Mouse (Mus musculus) urinary bladder, postnatal 4 days (tissue): ENCODE results near the gene Dnajc4.
"Not testable (repeated sequence)": the region's sequence is repeated elsewhere in the genome, so short reads cannot be mapped to it uniquely, and the experiment has no call there.

ENCODE experiments used
- DNase-seq, 2 experiments: peaks; one replicate each; pipeline ENCODE4 v3.0.0; 2021 to 2022; ENCODE audit warnings: low spot score in 2 of 2

Gene Dnajc4

DNA sequence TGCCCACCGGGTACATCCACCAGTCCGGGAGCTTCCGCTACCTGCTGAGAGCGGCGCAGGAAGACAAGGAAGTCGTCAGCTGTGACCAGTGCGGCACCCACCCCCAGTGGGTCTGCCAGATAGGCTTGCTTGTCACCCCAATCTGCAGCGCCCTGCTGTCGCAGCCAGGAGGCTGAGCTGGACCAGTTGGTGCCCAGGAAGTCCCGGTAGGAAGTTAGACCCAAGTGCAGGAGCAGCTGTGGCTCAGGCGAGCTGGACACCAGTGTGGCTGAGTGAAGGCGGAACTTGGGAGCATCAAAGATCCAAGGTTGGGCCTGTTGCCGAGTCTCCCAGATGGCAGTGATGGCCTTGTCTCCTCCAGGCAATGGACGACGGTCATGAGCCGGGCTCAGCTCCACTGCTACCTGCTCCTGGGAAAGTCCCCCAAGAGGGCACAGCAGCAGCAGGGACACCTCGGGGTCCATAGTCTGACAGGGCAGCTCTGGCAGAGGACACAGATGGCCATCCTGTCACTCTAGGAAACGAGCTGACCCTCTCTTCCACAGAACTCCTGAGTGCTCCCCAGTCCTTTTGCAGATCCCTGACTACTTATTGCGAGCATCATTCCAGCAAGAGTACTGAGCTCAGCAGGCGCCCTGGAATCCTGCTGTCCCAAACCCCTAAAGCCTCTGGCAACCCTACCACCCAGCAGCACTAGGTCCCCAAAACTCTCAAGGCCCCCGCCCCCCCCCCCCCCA lies 3.1 kb upstream of the Dnajc4 start:
- no peak for DNase-seq

DNA sequence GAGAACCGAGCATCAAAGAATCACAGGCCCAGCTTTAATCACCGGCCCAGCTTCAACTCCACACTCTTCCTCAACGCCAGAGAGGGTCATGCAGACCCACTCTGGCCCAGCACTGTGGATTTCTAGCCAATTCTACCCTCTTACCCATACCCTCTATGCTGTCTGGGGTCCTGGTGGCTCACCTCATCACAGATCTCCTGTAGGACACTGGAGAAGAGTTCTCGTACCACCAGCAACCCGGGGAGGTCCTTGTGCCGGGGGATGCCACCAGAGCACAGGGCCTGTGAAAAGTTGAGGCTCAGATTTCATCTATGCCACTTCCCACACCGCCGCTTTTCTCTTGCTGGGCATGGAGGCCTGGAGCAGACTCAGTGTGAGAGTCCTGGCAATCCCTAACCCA lies 2.1 kb upstream of the Dnajc4 start:
- DNase-seq, result no peak

GRCm38 (mm10) chr19:6994002-6994401 lies 1.6 kb upstream of the Dnajc4 start:
- no peak for DNase-seq

DNA sequence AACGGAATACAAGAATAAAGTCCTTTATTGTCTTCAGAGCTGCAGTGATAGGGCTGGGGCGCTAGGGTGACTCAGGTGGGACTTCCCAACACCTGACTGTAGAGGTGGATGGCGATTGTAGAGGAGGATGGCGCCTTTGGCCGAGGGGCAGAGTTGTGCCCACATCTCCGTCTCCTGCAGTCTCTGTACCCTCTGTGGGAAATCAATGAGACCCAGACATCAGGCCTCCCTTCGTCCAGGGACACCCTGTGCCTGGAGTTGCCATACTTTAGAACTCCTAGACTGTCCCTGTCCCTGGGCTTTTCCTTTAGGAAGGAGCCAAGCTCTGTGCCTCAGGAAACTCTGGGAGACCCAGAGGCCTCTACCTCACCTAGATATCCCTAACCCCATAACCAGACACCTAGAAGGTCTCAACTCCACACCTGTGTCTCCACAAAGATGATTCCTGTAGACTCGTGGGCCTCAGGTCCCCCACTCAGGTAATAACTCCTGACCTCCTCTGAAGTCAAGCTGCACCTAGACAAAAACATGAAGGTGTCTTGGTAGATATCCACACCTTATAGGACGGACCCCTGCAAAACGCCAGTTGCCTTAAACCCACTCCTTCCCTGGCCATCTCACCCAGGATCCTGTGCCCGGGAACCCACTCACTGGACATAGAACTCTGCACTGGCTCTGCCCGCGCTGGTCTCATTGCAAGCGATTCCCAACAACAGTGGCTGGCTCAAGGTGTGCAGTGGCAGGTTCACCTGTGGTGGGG lies 819 bp upstream of the Dnajc4 start:
- DNase-seq, result no peak

GRCm38 (mm10) chr19:6991166-6991565 lies 1.2 kb downstream of the Dnajc4 start:
- not testable (repeated sequence) for DNase-seq

DNA sequence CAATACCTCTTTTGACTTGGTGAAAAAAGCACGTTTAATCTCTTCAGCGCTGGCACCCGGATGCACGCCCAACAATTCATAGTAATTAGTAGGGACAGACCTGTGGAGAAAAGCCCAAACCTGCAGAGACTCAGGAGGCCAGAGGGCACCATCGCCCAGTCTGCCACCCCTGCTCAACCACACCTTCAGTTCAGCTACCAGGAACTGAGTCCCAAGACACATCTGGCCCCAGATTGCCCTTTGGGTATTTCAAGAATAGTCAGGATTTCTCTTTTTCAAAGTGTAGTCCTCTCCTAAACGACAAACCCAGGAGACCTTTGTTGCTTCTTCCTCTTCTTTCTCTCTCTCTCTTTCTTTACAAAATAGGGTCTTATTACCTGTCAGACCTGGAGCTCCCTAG lies 1.7 kb downstream of the Dnajc4 start:
- DNase-seq, result no peak

DNA sequence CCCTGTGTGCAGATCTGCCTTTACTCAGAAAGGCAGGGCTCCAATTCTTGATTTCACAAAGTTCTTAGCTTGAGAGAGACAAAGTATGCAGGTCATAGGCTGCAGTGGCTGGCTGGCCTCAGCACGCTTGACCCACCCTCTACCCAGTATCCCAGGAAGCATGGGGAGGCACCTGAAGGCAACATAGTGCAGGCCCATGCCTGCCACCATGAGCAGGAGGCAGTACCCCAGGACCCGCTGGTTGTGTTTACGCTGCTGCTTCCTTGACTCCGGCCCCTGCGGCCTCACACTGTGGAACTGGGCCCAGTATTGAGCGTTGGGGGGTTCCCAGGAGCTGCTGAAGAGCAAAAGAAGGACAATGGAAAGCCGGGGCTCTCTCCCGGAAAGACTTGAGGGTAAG lies 3.1 kb downstream of the Dnajc4 start:
- no peak for DNase-seq

DNA sequence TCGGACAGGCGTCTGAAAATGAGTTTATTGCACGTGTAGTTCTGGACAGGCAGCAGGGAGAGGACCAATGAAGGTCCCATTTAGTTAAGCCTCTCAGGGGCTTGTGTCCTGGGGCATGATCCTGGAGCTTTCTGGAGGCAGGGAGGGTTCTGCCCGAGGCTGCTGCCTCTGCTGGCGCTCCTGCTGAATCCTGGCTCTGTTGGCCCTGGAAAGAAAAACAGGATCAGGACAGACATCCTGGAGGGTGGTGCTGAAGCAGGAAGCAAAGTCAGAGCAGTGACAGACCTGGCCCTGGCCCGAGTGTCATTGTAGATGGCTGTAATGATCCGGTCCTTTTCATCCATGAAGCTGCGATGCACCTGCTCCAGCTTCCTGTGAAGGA lies 4.5 kb downstream of the Dnajc4 start:
- DNase-seq, result no peak

- DNase-seq, result peak; percentile 68 to 69
Observed at GRCm38 (mm10) chr19:6987061-6987903, 5.1 kb downstream of the Dnajc4 start, which contains the start of gene Vegfb. Gene Vegfb, minus strand, starts transcription at chr19:6987651.

DNA sequence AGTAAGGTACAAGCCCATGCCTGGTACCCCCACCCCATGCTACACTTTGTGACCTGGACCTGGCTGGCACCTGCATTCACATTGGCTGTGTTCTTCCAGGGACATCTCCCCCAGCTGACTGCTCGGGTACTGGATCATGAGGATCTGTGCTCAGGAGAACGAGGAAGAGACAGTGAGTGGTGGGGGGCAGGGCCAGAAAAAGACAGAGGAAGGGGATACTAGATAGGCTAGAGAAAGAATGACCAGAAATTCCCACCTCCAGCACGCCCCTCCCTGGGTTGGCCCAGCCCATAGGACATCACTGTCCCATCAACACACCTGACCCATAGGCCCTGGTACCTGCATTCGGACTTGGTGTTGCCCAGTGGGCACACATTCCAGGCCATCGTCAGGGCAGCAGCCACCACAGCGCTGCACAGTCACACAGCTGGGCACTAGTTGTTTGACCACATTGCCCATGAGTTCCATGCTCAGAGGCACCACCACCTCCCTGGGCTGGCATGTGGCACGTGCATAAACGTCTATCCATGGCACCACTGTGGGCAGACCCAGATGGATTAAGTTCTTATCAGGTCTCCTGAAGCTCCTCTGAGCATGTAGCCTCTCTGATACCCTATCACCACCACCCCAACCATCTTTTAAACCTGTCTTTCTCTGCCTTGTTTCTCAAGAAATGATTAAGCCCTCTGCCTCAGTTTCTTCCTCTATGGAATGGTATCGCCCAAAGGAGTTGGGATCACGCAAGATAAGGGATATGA lies 6.2 kb downstream of the Dnajc4 start:
- no peak for DNase-seq

DNA sequence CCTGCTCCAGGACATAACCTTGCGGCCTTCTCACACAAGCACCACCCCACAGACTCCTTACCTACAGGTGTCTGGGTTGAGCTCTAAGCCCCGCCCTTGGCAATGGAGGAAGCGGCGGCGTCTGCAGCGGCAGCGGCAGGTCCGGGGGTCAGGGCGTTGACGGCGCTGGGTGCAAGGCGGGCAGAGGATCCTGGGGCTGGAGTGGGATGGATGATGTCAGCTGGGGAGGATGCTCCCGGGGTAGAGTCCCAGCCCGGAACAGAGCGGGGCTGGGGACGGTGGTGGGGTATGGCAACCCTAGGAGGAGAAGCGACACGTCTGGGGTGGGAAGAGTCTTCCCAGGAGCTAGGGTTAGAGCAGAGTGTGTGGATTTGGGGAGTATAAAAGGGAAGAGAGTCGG lies 7.1 kb downstream of the Dnajc4 start:
- DNase-seq, result no peak

GRCm38 (mm10) chr19:6983621-6984020 lies 8.8 kb downstream of the Dnajc4 start:
- no peak for DNase-seq

- no peak for DNase-seq
Observed at GRCm38 (mm10) chr19:6981465-6981864, 10.9 kb downstream of the Dnajc4 start.

- peak; percentile 98 for DNase-seq
Observed at GRCm38 (mm10) chr19:6980381-6981093, 11.8 kb downstream of the Dnajc4 start, which contains the start of gene Fkbp2. Gene Fkbp2, minus strand, starts transcription at chr19:6980501.

- peak; percentile 99 to 100 for DNase-seq
Observed at GRCm38 (mm10) chr19:6979486-6980380, 12.6 kb downstream of the Dnajc4 start.

DNA sequence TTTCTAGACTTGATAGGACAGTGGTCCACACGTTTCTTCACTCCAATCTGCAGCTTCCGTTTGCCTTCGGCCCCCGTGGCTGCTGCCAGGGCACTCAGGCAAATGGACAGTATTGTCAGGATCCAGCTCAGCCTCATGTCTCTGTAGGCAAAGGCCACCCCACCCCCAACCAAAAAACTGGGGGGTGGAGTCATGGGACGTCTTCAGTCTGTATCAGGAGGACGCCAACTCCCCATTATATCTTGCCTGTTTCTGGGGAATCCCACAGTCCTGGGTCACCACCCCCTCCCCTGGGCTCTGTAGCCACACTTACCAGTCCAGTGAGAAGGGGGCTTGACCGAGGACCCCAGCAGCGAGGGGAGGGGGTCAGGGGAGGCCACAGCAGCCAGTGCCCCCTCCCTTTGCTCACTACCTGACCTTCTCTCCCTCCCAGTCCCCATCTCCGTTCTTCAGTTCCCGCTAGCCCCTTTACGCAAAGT lies 13.3 kb downstream of the Dnajc4 start:
- no peak for DNase-seq

DNA sequence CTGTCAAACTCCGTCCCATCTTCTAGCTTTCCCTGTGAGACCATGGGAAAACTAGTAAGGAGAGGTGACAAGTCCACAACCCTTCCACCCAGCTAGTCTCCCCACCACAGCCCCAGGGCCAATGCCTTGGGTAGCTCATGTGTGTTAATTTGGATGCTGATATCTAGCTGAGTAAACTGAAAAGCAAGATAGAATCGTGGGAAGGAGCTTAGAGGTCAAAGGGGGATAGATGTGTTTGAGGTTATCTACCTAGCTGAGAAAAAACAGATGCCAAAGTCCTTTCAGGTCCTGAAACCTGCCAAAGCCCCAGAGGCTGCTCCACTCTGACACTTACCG lies 13.8 kb downstream of the Dnajc4 start:
- DNase-seq, result no peak

- DNase-seq, result no peak
Observed at GRCm38 (mm10) chr19:6977759-6978638, 14.4 kb downstream of the Dnajc4 start.
